Mouse (Mus musculus): ENCODE measurements around the gene Elp5.

Elp5 gene

GRCm38 (mm10) chr11:69982225-69982624, at the start of gene Elp5:
Elp5 (minus strand) TSS chr11:69982517.
- DNase-seq, result peak; percentile 51

GRCm38 (mm10) chr11:70031321-70031670, 49.0 kb upstream of the Elp5 start:
- no peak for DNase-seq

GRCm38 (mm10) chr11:70030651-70031320, 48.5 kb upstream of the Elp5 start:
- DNase-seq, result no peak

- DNase-seq, result no peak
Measured at GRCm38 (mm10) chr11:70029829-70030550, 47.7 kb upstream of the Elp5 start.

- DNase-seq, result peak; percentile 76
Measured at GRCm38 (mm10) chr11:70029130-70029801, 46.9 kb upstream of the Elp5 start.

GRCm38 (mm10) chr11:70028401-70029129, 46.2 kb upstream of the Elp5 start:
- DNase-seq, result peak; percentile 61

- DNase-seq, result peak; percentile 77
Measured at GRCm38 (mm10) chr11:70027397-70027796, 45.1 kb upstream of the Elp5 start.

- DNase-seq, result peak; percentile 75
Measured at GRCm38 (mm10) chr11:70026689-70027088, 44.4 kb upstream of the Elp5 start.

- DNase-seq, result peak; percentile 48
Measured at GRCm38 (mm10) chr11:70024151-70024514, 41.8 kb upstream of the Elp5 start.

GRCm38 (mm10) chr11:70023481-70024150, 41.3 kb upstream of the Elp5 start:
- peak; percentile 54 for DNase-seq

- peak; percentile 98 for DNase-seq
Measured at GRCm38 (mm10) chr11:70021264-70022132, 39.2 kb upstream of the Elp5 start.

GRCm38 (mm10) chr11:70020731-70021263, 38.5 kb upstream of the Elp5 start:
- peak; percentile 90 for DNase-seq

- DNase-seq, result peak; percentile 75
Measured at GRCm38 (mm10) chr11:70020022-70020631, 37.8 kb upstream of the Elp5 start.

- peak; percentile 70 for DNase-seq
Measured at GRCm38 (mm10) chr11:70019495-70020021, 37.2 kb upstream of the Elp5 start.

- DNase-seq, result peak; percentile 81
Measured at GRCm38 (mm10) chr11:70018131-70018990, 36.0 kb upstream of the Elp5 start.

GRCm38 (mm10) chr11:70017199-70017767, 35.0 kb upstream of the Elp5 start:
- peak; percentile 69 for DNase-seq

GRCm38 (mm10) chr11:70016669-70017068, 34.4 kb upstream of the Elp5 start, which contains the start of gene Dlg4:
Dlg4 (plus strand) TSS chr11:70016942.
- DNase-seq, result peak; percentile 55

- peak; percentile 53 for DNase-seq
Measured at GRCm38 (mm10) chr11:70016177-70016576, 33.9 kb upstream of the Elp5 start.

GRCm38 (mm10) chr11:70015677-70016076, 33.4 kb upstream of the Elp5 start:
- no peak for DNase-seq
